Mouse (Mus musculus) ES-Bruce4 (cell line): ENCODE measurements around the gene Olfr285.

Source experiments
- EP300 ChIP-seq: IDR thresholded peaks from 2 replicates; pipeline ENCODE4 v1.6.1; 2011; ENCODE audit warnings: low read depth, low read length; ENCODE audit not compliant: insufficient read depth
- POLR2A ChIP-seq: IDR thresholded peaks from one replicate; pipeline ENCODE4 v1.8.1; 2011; ENCODE audit warnings: low read length; ENCODE audit not compliant: insufficient read depth

DNA sequence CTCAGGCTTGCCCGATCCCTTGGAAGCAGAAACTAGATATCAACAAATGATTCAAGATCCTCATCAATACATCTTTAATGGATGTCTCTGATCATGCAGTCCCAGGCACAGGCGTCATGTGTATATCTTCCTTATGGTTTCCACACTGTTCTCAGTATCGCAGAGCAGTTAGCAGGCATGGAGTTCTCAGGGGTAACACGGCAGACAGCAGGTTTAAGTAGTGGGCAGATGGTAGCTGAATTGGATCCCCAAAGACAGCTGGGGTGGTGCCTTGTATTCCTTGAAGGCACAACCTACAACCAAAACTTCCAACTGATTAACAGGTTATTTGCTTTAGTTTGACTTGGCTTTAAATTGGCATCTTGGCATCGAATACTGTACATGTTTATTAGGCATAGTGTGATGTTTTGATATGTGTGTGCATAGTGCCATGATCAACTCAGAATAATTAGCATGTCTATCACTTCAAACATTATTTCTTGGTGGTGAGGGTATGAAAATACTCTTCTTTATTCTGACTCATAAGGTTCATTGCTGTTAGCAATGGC is at the start of gene Olfr285:
- TF ChIP-seq POLR2A (no peak), EP300 (no peak)
